Mouse (Mus musculus): Measurements from ENCODE around the gene Il10.
A peak's percentile ranks its signal among the peaks of the same experiment; 100 is the strongest.

Gene Il10

GRCm38 (mm10) chr1:131019492-131020098, at the start of gene Il10:
Gene Il10, plus strand, starts transcription at chr1:131019845.
- DNase-seq: no peak

- peak; percentile 55 to 73 for DNase-seq
Measured at GRCm38 (mm10) chr1:130979455-130979854, 40.2 kb upstream of the Il10 start.

GRCm38 (mm10) chr1:130984441-130984840, 35.2 kb upstream of the Il10 start:
- peak in 1 of 2 experiments; percentile 14 for DNase-seq

GRCm38 (mm10) chr1:130987001-130987400, 32.6 kb upstream of the Il10 start:
- DNase-seq: no peak

GRCm38 (mm10) chr1:130987418-130987817, 32.2 kb upstream of the Il10 start:
- no peak for DNase-seq

- DNase-seq: no peak
Measured at GRCm38 (mm10) chr1:130989331-130989730, 30.3 kb upstream of the Il10 start.

GRCm38 (mm10) chr1:130990448-130990847, 29.2 kb upstream of the Il10 start:
- DNase-seq: no peak

GRCm38 (mm10) chr1:130993574-130994154, 26.0 kb upstream of the Il10 start:
- no peak for DNase-seq

GRCm38 (mm10) chr1:130995515-130995914, 24.1 kb upstream of the Il10 start:
- no peak for DNase-seq

GRCm38 (mm10) chr1:130996356-130996755, 23.3 kb upstream of the Il10 start:
- no peak for DNase-seq

GRCm38 (mm10) chr1:130997441-130997840, 22.2 kb upstream of the Il10 start:
- DNase-seq: no peak

GRCm38 (mm10) chr1:130998321-130998720, 21.3 kb upstream of the Il10 start:
- DNase-seq: no peak

- no peak for DNase-seq
Measured at GRCm38 (mm10) chr1:130999708-131000107, 19.9 kb upstream of the Il10 start.

- DNase-seq: no peak
Measured at GRCm38 (mm10) chr1:131000296-131000695, 19.3 kb upstream of the Il10 start.

GRCm38 (mm10) chr1:131002561-131002960, 17.1 kb upstream of the Il10 start:
- no peak for DNase-seq

- DNase-seq: no peak
Measured at GRCm38 (mm10) chr1:131003037-131003922, 16.4 kb upstream of the Il10 start.

GRCm38 (mm10) chr1:131006069-131006468, 13.6 kb upstream of the Il10 start:
- DNase-seq: no peak

GRCm38 (mm10) chr1:131010201-131011153, 9.2 kb upstream of the Il10 start:
- no peak for DNase-seq

- no peak for DNase-seq
Measured at GRCm38 (mm10) chr1:131012494-131012893, 7.2 kb upstream of the Il10 start.

- no peak for DNase-seq
Measured at GRCm38 (mm10) chr1:131013926-131014325, 5.7 kb upstream of the Il10 start.

GRCm38 (mm10) chr1:131015281-131015680, 4.4 kb upstream of the Il10 start:
- DNase-seq: no peak

- no peak for DNase-seq
Measured at GRCm38 (mm10) chr1:131015879-131016278, 3.8 kb upstream of the Il10 start.
